Mouse (Mus musculus) cerebellum, adult 8-10 months (tissue): ENCODE measurements around the gene Cacnb4.

ENCODE experiments used
- DNase-seq: peaks from one replicate; pipeline ENCODE4 v3.0.0; 2022

Gene Cacnb4

DNA sequence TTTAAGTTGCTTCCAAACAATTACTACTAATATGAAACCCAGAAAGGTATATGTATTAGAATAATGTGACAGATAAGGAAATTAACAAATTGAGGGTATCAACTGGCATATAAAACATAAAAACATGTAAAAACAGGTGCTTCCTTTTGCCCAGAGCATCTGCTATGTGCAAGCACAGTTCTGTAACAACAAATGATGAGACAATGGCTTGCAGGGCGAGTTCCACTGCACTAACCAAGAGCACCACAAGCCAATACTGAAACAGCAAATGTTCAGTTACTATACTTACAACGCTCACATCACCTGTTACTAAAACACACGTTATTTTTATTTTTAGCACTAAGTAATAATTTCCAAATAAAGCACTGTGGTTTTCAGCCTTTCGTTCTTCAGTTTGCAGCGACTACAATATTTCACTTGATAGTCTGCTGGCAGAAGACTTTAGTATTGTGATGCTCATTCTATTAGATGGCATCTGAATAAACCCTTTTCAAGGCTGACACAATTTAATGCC, 264.1 kb downstream of the Cacnb4 start:
- no peak for DNase-seq

- DNase-seq = no peak
Observed at GRCm38 (mm10) chr2:52406480-52406879, 270.2 kb downstream of the Cacnb4 start.

DNA sequence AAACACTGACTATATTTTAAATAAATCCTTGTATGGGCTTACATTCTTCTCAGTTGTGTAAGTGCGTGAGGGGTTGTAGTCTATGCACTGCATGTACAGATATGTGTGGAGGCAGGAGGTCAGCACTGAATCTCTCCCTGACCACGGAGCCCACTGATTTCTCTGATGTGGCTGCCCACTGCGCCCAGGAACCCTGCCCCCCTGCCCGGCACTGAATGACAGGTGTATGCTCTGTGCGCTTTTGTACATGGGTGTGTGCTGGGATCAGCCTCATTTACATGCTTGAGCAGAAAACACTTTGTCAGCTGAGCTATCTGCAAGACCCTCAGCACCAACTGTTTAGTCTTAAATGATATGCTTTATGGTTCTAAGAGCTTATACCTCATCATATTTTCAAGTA, 271.4 kb downstream of the Cacnb4 start:
- no peak for DNase-seq

DNA sequence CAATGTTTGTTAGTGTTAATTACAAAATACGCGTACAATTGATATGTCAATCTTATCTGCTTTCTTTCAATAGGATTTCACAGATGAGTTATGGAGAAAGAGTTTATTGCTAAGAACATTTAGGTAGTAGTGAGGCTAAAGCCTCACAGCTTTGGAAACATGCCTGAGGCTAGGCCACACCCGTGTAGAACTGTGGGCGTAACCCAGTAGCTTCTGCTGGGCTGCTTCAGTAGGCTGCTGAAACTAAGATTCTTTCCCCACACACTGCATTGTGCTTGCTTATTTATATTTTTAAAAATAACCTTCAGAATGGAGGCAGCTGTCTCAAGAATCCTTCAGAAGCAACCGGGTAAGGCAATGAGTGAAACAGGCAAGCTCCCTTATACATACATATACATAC, 282.1 kb downstream of the Cacnb4 start:
- no peak for DNase-seq

- DNase-seq = no peak
Observed at GRCm38 (mm10) chr2:52390415-52390975, 286.1 kb downstream of the Cacnb4 start.

DNA sequence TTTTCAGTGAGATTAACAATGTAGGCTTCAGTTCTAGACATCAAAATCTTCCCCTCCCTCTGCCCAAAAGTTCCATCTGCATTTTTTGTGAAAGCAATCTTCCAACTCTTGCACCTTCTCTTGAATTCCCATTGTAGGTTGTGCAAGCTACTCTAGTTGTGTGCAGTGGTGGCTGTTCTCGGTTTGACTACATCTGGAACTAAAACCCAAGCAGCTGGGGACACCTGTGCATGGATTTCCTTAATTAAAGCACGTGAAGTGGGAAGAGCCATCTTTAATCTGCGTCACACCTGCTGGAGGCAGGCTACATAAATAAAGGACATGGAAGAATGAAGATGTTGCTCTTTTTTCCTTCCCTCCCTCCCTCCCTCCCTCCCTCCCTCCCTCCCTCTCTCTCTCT, 286.7 kb downstream of the Cacnb4 start:
- DNase-seq = no peak

DNA sequence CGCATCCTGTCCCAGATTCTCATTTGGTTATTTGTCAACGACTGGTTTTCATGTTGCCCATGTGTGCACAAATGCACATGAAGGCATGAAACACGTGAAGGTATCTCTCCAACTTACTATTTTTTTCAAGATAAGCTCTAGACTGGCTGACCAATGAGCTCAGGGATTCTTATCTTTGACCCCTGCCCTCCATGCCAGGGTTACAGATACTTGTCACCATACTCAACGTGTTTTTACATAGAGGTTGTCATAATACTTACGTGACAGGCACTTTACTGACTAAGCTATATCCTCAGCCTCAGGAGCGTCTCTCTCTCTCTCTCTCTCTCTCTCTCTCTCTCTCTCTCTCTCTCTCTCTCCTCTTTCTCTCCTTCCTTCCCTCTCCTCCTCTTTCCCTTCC, 290.2 kb downstream of the Cacnb4 start:
- no peak for DNase-seq

DNA sequence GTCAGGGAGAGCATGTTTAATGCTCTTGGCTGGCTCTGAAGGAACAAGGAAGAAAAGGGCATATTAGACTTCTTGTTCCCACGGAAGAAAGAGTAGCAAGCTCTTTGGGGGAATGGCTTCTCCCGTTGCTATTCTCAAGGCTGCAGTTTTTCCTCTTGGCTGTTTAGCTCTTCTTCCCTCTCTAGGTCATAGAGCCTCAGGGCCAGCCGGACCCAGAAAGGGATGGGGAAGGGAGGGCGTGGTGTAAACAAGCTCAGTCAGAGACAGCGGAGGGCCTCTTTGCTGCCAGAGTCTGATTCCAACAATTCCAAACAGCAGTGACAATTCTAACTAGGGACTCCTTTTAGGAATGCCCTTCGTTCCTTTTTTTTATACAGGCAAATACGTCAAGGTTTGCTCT, 290.6 kb downstream of the Cacnb4 start:
- no peak for DNase-seq

DNA sequence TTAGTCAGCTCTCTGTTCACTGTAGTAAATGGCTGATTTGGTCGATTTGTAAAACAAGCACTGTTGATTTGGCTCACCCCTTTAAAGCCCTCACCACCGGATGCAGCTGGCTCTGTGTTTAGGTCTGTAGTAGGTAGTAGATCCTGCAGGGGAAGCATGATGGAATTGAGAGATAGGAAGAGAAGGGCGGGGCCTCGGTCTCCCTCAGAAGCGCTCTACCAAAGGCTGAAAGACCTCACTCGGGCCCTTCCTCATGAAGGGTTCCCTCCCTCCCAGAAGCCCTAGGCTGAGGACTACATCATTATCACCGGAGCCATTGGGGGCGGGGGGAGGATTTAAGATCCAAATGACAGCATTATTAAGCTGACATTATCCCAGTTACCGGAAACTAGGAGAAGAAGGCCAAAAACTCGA, 297.8 kb downstream of the Cacnb4 start:
- DNase-seq = no peak

GRCm38 (mm10) chr2:52378448-52378804, 298.2 kb downstream of the Cacnb4 start, which contains the start of gene Neb:
TSS of gene Neb (minus strand) at chr2:52378474.
- no peak for DNase-seq
